9 mouse cellular contexts compared by ENCODE assay signal in the genomic region with DNA sequence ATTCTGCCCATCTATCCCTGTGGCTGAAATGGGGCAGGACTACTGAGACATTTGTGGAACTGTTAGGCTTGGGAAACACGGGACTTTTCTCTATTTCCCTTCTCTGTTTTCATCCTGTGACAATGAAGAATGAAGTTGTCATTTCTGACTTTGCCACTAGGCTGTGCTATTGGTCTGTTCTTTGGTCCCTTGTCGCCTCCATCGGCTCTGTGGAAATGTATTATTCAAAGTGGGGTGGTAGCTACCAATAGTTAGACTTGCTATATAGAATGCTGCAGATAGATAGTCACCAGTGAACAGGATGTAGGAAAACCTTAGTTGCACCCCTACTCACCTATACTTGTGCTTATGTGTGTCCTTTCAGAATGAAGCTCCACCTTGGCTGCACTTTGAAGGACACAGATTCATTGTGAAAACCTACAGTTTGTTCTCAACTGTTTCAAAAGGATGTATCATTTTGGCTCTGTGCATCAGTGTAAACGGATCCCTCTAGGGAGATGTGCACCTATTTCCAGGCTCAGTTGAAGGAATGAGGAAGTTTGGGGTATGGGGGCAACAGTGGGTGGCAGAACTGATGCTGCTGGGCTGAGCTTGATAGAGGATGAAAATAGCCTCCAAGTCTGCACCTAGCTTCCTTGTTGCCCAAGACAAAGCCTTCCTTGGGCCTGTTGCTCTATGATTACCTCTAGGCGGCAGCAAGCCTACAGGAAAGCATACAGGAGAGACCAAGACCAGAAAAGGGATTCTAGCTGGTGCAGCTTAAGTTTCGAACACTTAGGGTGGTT.
DNase-seq lines count a peak whose midpoint lies in the region; ATAC-seq and TF ChIP-seq lines count a peak whose summit lies in the region.
"Had no signal": no experiment of that assay in that cellular context is flagged by ENCODE, and none has a peak within 500 bp of the region (broad histone marks: within the 10 kb centered on the region; RNA-seq: fewer than 3 reads in every experiment).

No protein-coding gene starts in this region.

- H3K4me3 ChIP-seq in E14TG2a.4 (replicated peaks; ENCODE audit: low read length) = no peak overlapping the region
- no peak overlapping the region for H3K4me3 ChIP-seq in midbrain, embryonic 15.5 days
- H3K4me3 ChIP-seq: limb, embryonic 12.5 days had no signal

- no peak overlapping the region for H3K27ac ChIP-seq in midbrain, embryonic 15.5 days
- H3K27ac ChIP-seq: limb, embryonic 12.5 days had no signal

- peak; percentile 64 for TF ChIP-seq CTCF in E14TG2a.4 (conservative IDR thresholded peaks at IDR 0.05; ENCODE audit: low read length)

- no peaks in the 10 kb centered on the region for H3K9me3 ChIP-seq in E14TG2a.4 (ENCODE audit: low read length)
- H3K9me3 ChIP-seq in midbrain, embryonic 15.5 days = no peaks in the 10 kb centered on the region
- H3K9me3 ChIP-seq: limb, embryonic 12.5 days had no signal

- DNase-seq in gastrocnemius, postnatal 10 days = peak; percentile 28
- no peak for DNase-seq in gastrocnemius, adult 8-10 months (ENCODE audit: low spot score in 2 of 2)
- DNase-seq in cerebellum, postnatal 36 days = peak; percentile 19 to 71
- DNase-seq in heart, adult 9 months (ENCODE audit: low spot score in 2 of 2) = peak; percentile 9 to 50
- peak; percentile 49 to 77 for DNase-seq in layer of hippocampus, postnatal 25 days (ENCODE audit: extremely low spot score in 1 of 2, low spot score in 1 of 2)
- peak; percentile 17 for DNase-seq in thymus, postnatal 14 days

- no peaks in the 10 kb centered on the region for H3K27me3 ChIP-seq in E14TG2a.4 (ENCODE audit: insufficient read depth, low read length)
- H3K27me3 ChIP-seq in midbrain, embryonic 15.5 days (replicated peaks) = no peaks in the 10 kb centered on the region
- H3K27me3 ChIP-seq: limb, embryonic 12.5 days had no signal

- H3K36me3 ChIP-seq in E14TG2a.4 (ENCODE audit: insufficient read depth, low read length) = no peaks in the 10 kb centered on the region
- no peaks in the 10 kb centered on the region for H3K36me3 ChIP-seq in midbrain, embryonic 15.5 days (replicated peaks)
- H3K36me3 ChIP-seq: limb, embryonic 12.5 days had no signal

- no peak overlapping the region for H3K4me2 ChIP-seq in midbrain, embryonic 15.5 days
- H3K4me2 ChIP-seq: limb, embryonic 12.5 days had no signal

- no peaks in the 10 kb centered on the region for H3K4me1 ChIP-seq in E14TG2a.4 (replicated peaks; ENCODE audit: low read depth, low read length)
- no peaks in the 10 kb centered on the region for H3K4me1 ChIP-seq in midbrain, embryonic 15.5 days
- H3K4me1 ChIP-seq: limb, embryonic 12.5 days had no signal

- peak; percentile 90 for ATAC-seq in midbrain, embryonic 15.5 days (replicated peaks)

- 22% methylated on average over 6 of the region's 6 CpGs for WGBS in midbrain, embryonic 15.5 days

- no peak overlapping the region for H3K9ac ChIP-seq in midbrain, embryonic 15.5 days
- H3K9ac ChIP-seq: limb, embryonic 12.5 days had no signal

Comparison
In these comparisons a context has a peak if more than half of its experiments do, and no peak if none do; other contexts are left out.
1. DNase-seq: peak in gastrocnemius, postnatal 10 days (single experiment), cerebellum, postnatal 36 days (2 of 2), heart, adult 9 months (2 of 2), layer of hippocampus, postnatal 25 days (2 of 2) and thymus, postnatal 14 days (single experiment); none in gastrocnemius, adult 8-10 months (0 of 2).